Mouse (Mus musculus) liver, postnatal 0 days (tissue): ENCODE data around the gene Vmn2r47. TPM values are rescaled to one million over a fixed set of nuclear protein-coding genes. Genes with fewer than 3 reads are reported as not detected.
"Not testable (repeated sequence)": the region's sequence is repeated elsewhere in the genome, so short reads cannot be mapped to it uniquely, and the experiment has no call there.

Experiments used
- ATAC-seq: fragments of 200-750 bp; cut with Nextera tagmentation; 2 replicates; pipeline ENCODE4 v1.8.0; 2017; ENCODE audit warnings: mild to moderate bottlenecking, moderate library complexity
- DNase-seq: peaks from one replicate; pipeline ENCODE4 v3.0.0-alpha.2; 2016
- H3K27ac ChIP-seq: fragments of 300-500 bp; sonication (generic); 2 replicates; pipeline ENCODE4 v1.5.1; 2014; ENCODE audit warnings: antibody characterized with exemption, moderate library complexity, mild to moderate bottlenecking, low read depth
- H3K27me3 ChIP-seq: fragments of 300-500 bp; sonication (generic); 2 replicates; pipeline ENCODE4 v1.6.1; 2014; ENCODE audit warnings: low read length, control low read depth, mixed read lengths; ENCODE audit not compliant: insufficient read depth
- H3K36me3 ChIP-seq: fragments of 300-500 bp; sonication (generic); replicated peaks from 2 replicates; pipeline ENCODE4 v1.6.1; 2014; ENCODE audit warnings: mild to moderate bottlenecking, control low read depth, low read length, moderate library complexity, mixed read lengths; ENCODE audit not compliant: insufficient read depth
- H3K4me1 ChIP-seq: fragments of 300-500 bp; sonication (generic); 2 replicates; pipeline ENCODE4 v1.6.1; 2014; ENCODE audit warnings: antibody characterized with exemption, mild to moderate bottlenecking, control low read depth; ENCODE audit not compliant: insufficient read depth
- H3K4me2 ChIP-seq: fragments of 300-500 bp; sonication (generic); 2 replicates; pipeline ENCODE4 v1.6.1; 2014; ENCODE audit warnings: low read depth, mild to moderate bottlenecking, low read length, moderate library complexity, mixed read lengths
- H3K4me3 ChIP-seq: fragments of 300-500 bp; sonication (generic); 2 replicates; pipeline ENCODE4 v1.5.1; 2014; ENCODE audit warnings: low read depth, low read length
- H3K9ac ChIP-seq: fragments of 300-500 bp; sonication (generic); replicated peaks from 2 replicates; pipeline ENCODE4 v1.6.1; 2014; ENCODE audit warnings: mild to moderate bottlenecking, moderate library complexity
- H3K9me3 ChIP-seq: fragments of 300-500 bp; sonication (generic); 2 replicates; pipeline ENCODE4 v1.6.1; 2016; ENCODE audit warnings: mild to moderate bottlenecking, control low read depth, low read length, mixed read lengths
- WGBS: fragments of 180-500 bp; shearing (Covaris S2); extraction: QIAGEN DNeasy Blood & Tissue Kit; methylation state at CpG from one replicate; pipeline ENCODE4 v1.1.7; 2014; ENCODE audit not compliant: insufficient replicate concordance; 5-methylcytosine and 5-hydroxymethylcytosine counted together
- polyA plus RNA-seq: library from polyadenylated mRNA; unstranded; fragments of >200 nt; fragmentation: Nextera tagmentation; extraction: Ambion mirVana; gene quantifications from 2 replicates; pipeline ENCODE4 v1.2.1, GENCODE M21; 2015

Gene Vmn2r47
- polyA plus RNA-seq = not detected in 2 replicates

DNA sequence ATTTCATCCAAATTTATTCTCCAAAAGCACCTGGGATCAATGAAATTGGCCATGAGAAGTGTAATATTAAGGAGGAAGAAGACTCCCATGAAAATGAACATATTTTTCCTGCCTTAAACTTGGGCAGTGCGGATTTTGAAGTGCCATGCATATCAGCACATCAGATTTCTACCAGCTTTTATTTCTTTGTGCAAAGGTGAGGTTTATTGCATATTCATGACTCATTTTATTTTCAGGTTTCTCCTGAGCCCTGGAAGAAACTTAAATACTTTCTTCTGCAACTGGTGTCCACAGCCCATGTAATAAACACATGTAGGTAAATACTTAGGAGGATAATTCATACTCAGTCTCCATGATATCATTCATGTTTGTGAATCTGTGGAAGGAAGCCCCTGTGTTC lies at the start of gene Vmn2r47:
Gene Vmn2r47, minus strand, starts transcription at position 101 of the 400 bp plus-strand sequence.
- not testable (repeated sequence) for H3K4me1 ChIP-seq, H3K9ac ChIP-seq, H3K4me3 ChIP-seq, H3K9me3 ChIP-seq, H3K27me3 ChIP-seq, H3K27ac ChIP-seq, ATAC-seq, H3K4me2 ChIP-seq, DNase-seq, H3K36me3 ChIP-seq
- no CpG with 5 or more reads among the region's 1 CpGs for WGBS

GRCm38 (mm10) chr7:9770471-9770870 lies 70.7 kb downstream of the Vmn2r47 start, which contains the start of gene Vmn2r46:
Gene Vmn2r46, minus strand, starts transcription at chr7:9770571.
- H3K9me3 ChIP-seq, DNase-seq, ATAC-seq, H3K36me3 ChIP-seq, H3K4me3 ChIP-seq, H3K27me3 ChIP-seq, H3K4me2 ChIP-seq, H3K9ac ChIP-seq, H3K27ac ChIP-seq, H3K4me1 ChIP-seq: not testable (repeated sequence)
- no CpG with 5 or more reads among the region's 1 CpGs for WGBS

Other genes with a start within 250 kb of the Vmn2r47 start
- not detected in 2 replicates for gene Vmn2r46, start 70.8 kb downstream of the Vmn2r47 start, polyA plus RNA-seq
- not detected in 2 replicates for gene Vmn2r48, start 112.3 kb upstream of the Vmn2r47 start, polyA plus RNA-seq
- not detected in 2 replicates for gene Vmn2r49, start 150.9 kb upstream of the Vmn2r47 start, polyA plus RNA-seq
- not detected in 2 replicates for gene Vmn2r50, start 212.0 kb upstream of the Vmn2r47 start, polyA plus RNA-seq